Mouse (Mus musculus) kidney, postnatal 0 days (tissue): ENCODE results near the gene Arid4a. TPM values are rescaled to one million over a fixed set of nuclear protein-coding genes. Genes with fewer than 3 reads are reported as not detected.

Source experiments
- ATAC-seq: fragments of 200-750 bp; cut with Nextera tagmentation; replicated peaks from 2 replicates; pipeline ENCODE4 v1.8.0; 2017; ENCODE audit warnings: low read depth, moderate number of reproducible peaks, moderate TSS enrichment, moderate library complexity; ENCODE audit not compliant: low FRiP score
- DNase-seq: peaks from one replicate; pipeline ENCODE4 v3.0.0-alpha.2; 2016; ENCODE audit warnings: low spot score
- H3K27ac ChIP-seq: fragments of 300-500 bp; sonication (generic); 2 replicates; pipeline ENCODE4 v1.5.1; 2014; ENCODE audit warnings: mild to moderate bottlenecking
- H3K27me3 ChIP-seq: fragments of 300-500 bp; sonication (generic); 2 replicates; pipeline ENCODE4 v1.6.1; 2014; ENCODE audit warnings: low read length, mixed read lengths; ENCODE audit not compliant: insufficient read depth
- H3K36me3 ChIP-seq: fragments of 300-500 bp; sonication (generic); 2 replicates; pipeline ENCODE4 v1.6.1; 2014; ENCODE audit warnings: low read length, mixed read lengths; ENCODE audit not compliant: insufficient read depth
- H3K4me1 ChIP-seq: fragments of 300-500 bp; sonication (generic); replicated peaks from 2 replicates; pipeline ENCODE4 v1.6.1; 2014; ENCODE audit warnings: antibody characterized with exemption, low read length, mixed read lengths; ENCODE audit not compliant: insufficient read depth
- H3K4me2 ChIP-seq: fragments of 300-500 bp; sonication (generic); 2 replicates; pipeline ENCODE4 v1.6.1; 2014; ENCODE audit warnings: mild to moderate bottlenecking, low read length, moderate library complexity, mixed read lengths
- H3K4me3 ChIP-seq: fragments of 300-500 bp; sonication (generic); replicated peaks from 2 replicates; pipeline ENCODE4 v1.5.1; 2014; ENCODE audit warnings: low read depth, low read length
- H3K9ac ChIP-seq: fragments of 300-500 bp; sonication (generic); 2 replicates; pipeline ENCODE4 v1.6.1; 2014; ENCODE audit warnings: low read depth, low read length
- H3K9me3 ChIP-seq: fragments of 300-500 bp; sonication (generic); replicated peaks from 2 replicates; pipeline ENCODE4 v1.6.1; 2016; ENCODE audit warnings: low read length, inconsistent platforms, mixed read lengths
- CTCF ChIP-seq: IDR thresholded peaks from 2 replicates; pipeline ENCODE4 v1.5.1; 2016; ENCODE audit warnings: antibody characterized with exemption, low read depth, mild to moderate bottlenecking, moderate library complexity
- WGBS: fragments of 180-500 bp; shearing (Covaris S2); extraction: QIAGEN DNeasy Blood & Tissue Kit; methylation state at CpG from one replicate; pipeline ENCODE4 v1.1.7; 2014; 5-methylcytosine and 5-hydroxymethylcytosine counted together
- polyA plus RNA-seq: library from polyadenylated mRNA; unstranded; fragments of >200 nt; fragmentation: Nextera tagmentation; extraction: Ambion mirVana; gene quantifications from 2 replicates; pipeline ENCODE4 v1.2.1, GENCODE M21; 2015

Arid4a gene
- polyA plus RNA-seq, 1 experiment from 2014 or later, result 32.6 TPM

- no peak for TF ChIP-seq CTCF
- Histone ChIP-seq H3K9me3 (no peaks in the 10 kb centered on the region), H3K4me1 (peaks cover 5% of the 10 kb centered on the region; the same call in 1 of the 2 replicates), H3K9ac (no peak overlapping the region), H3K27ac (no peak overlapping the region), H3K4me3 (no peak overlapping the region), H3K27me3 (no peaks in the 10 kb centered on the region), H3K36me3 (no peaks in the 10 kb centered on the region), H3K4me2 (no peak overlapping the region)
- DNase-seq (no peak), ATAC-seq (no peak)
- WGBS, result 87% methylated on average over 6 of the region's 6 CpGs
Observed at GRCm38 (mm10) chr12:71107216-71107771, 91.5 kb downstream of the Arid4a start.

DNA sequence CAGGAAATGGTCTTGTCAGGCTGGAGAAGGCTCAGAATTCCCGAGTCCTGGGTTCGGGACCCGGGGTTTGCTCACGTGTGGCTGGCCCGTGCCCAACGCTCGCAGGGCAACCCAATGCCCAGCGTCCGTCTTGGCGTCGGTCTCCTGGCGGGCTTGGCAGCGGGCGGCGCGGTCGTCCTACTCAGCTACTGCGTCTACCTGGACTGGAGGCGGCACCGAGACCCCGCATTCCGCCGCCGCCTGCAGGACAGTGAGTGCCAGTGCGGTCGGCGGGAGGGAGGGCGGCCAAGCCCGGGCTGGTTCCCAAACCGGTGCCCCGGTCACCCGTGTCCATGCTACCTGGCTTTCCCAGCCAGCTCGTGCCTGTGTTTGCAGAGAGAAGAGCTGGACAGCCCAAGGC is 95.5 kb downstream of the Arid4a start, which contains the start of gene Tomm20l:
Gene Tomm20l, plus strand, starts transcription at position 98 of the 400 bp plus-strand sequence.
- peak; percentile 40 for DNase-seq
- WGBS, result 9% methylated on average over 33 of the region's 33 CpGs
- Histone ChIP-seq H3K9ac (no peak within 1 kb of the TSS; the same call in 1 of the 2 replicates), H3K4me1 (peaks cover 5% of the 10 kb centered on the region; the same call in 1 of the 2 replicates), H3K4me3 (peak within 1 kb of the TSS; percentile 21), H3K4me2 (peak within 1 kb of the TSS; percentile 57), H3K36me3 (no peaks in the 10 kb centered on the region), H3K27me3 (no peaks in the 10 kb centered on the region), H3K9me3 (no peaks in the 10 kb centered on the region), H3K27ac (no peak within 1 kb of the TSS)
- peak; percentile 54; the same call in 1 of the 2 replicates for ATAC-seq
- peak; percentile 54 for TF ChIP-seq CTCF

- H3K36me3 ChIP-seq, result no peaks in the 10 kb centered on the region
- no peak overlapping the region for H3K9ac ChIP-seq
- no peak overlapping the region for H3K4me3 ChIP-seq
- no peak for TF ChIP-seq CTCF
- H3K4me1 ChIP-seq, result peaks cover 5% of the 10 kb centered on the region; the same call in 1 of the 2 replicates
- no peaks in the 10 kb centered on the region for H3K27me3 ChIP-seq
- no peak for ATAC-seq
- no peaks in the 10 kb centered on the region for H3K9me3 ChIP-seq
- WGBS, result 74% methylated on average over 10 of the region's 10 CpGs
- no peak overlapping the region for H3K4me2 ChIP-seq
- H3K27ac ChIP-seq, result no peak overlapping the region
- no peak for DNase-seq
Observed at GRCm38 (mm10) chr12:71113074-71113473, 97.3 kb downstream of the Arid4a start.

GRCm38 (mm10) chr12:71113675-71114288 is 98.0 kb downstream of the Arid4a start:
- Histone ChIP-seq H3K9me3 (no peaks in the 10 kb centered on the region), H3K4me3 (no peak overlapping the region), H3K27me3 (no peaks in the 10 kb centered on the region), H3K4me2 (no peak overlapping the region; the same call in 1 of the 2 replicates), H3K9ac (no peak overlapping the region), H3K27ac (no peak overlapping the region), H3K4me1 (peaks cover 5% of the 10 kb centered on the region; the same call in 1 of the 2 replicates), H3K36me3 (no peaks in the 10 kb centered on the region)
- DNase-seq (peak; percentile 68), ATAC-seq (peak; percentile 61; the same call in 1 of the 2 replicates)
- WGBS, result 27% methylated on average over 12 of the region's 12 CpGs
- TF ChIP-seq CTCF, result no peak

- Histone ChIP-seq H3K27me3 (no peaks in the 10 kb centered on the region), H3K36me3 (no peaks in the 10 kb centered on the region), H3K4me2 (no peak overlapping the region), H3K27ac (no peak overlapping the region), H3K9ac (no peak overlapping the region), H3K4me1 (peaks cover 2% of the 10 kb centered on the region; the same call in 1 of the 2 replicates), H3K4me3 (no peak overlapping the region), H3K9me3 (no peaks in the 10 kb centered on the region)
- TF ChIP-seq CTCF, result no peak
- no peak for ATAC-seq
- no peak for DNase-seq
- WGBS, result 78% methylated on average over 5 of the region's 5 CpGs
Observed at GRCm38 (mm10) chr12:71116411-71116810, 100.6 kb downstream of the Arid4a start.

- 86% methylated on average over 10 of the region's 10 CpGs for WGBS
- DNase-seq (no peak), ATAC-seq (no peak)
- Histone ChIP-seq H3K36me3 (peaks cover 35% of the 10 kb centered on the region), H3K9ac (no peak overlapping the region), H3K27ac (no peak overlapping the region), H3K4me2 (no peak overlapping the region), H3K27me3 (no peaks in the 10 kb centered on the region), H3K4me3 (no peak overlapping the region), H3K9me3 (no peaks in the 10 kb centered on the region), H3K4me1 (no peaks in the 10 kb centered on the region)
- no peak for TF ChIP-seq CTCF
Observed at GRCm38 (mm10) chr12:71122731-71123130, 106.9 kb downstream of the Arid4a start.
